Mouse (Mus musculus) lung, adult 2 months (tissue): ENCODE measurements around the gene Spata21.

Source experiments
- CTCF ChIP-seq: fragments of 200-500 bp; IDR thresholded peaks from 2 replicates; pipeline ENCODE4 v1.5.1; 2011; ENCODE audit warnings: mild to moderate bottlenecking, low read length, control low read depth; ENCODE audit not compliant: insufficient read depth
- POLR2A ChIP-seq: fragments of 200-500 bp; IDR thresholded peaks from 2 replicates; pipeline ENCODE4 v1.6.1; 2011; ENCODE audit warnings: low read depth, mild to moderate bottlenecking, control low read depth, low read length, borderline replicate concordance; ENCODE audit errors: extremely low read depth

DNA sequence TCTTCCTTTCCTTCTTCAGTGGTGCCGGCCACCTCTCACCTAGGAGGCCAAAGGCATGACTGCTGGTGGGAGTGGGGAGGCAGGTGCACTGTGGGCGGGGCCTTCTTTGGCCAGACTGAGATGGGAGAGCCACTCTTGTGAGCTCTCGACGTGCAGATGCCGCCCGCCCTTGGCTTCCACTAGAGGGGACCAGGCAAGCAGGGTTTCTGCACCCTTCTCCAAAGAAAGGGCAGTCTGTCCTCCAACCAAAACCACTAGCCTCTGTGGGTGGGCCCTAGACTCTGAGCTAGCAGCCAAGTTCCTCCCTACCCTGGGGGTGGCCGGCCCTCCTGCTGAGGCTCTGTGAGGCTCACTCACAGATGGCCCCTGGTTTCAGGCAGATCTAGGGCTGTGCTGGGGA lies 25.7 kb downstream of the Spata21 start:
- TF ChIP-seq POLR2A (no peak), CTCF (no peak)
